Mouse (Mus musculus): Measurements from ENCODE around the gene Tex2.

Gene Tex2

GRCm38 (mm10) chr11:106488126-106488561 lies 125.1 kb downstream of the Tex2 start:
- no peak for DNase-seq (ENCODE audit: extremely low spot score, low read depth, low spot score)

GRCm38 (mm10) chr11:106487733-106488115 lies 125.5 kb downstream of the Tex2 start, which contains the start of gene Ern1:
TSS of gene Ern1 (minus strand) at chr11:106487852.
- no peak for DNase-seq (ENCODE audit: extremely low spot score, low read depth, low spot score)

- DNase-seq (ENCODE audit: extremely low spot score, low read depth, low spot score) = no peak
These were observed 126.1 kb downstream of the Tex2 start for GRCm38 (mm10) chr11:106486866-106487732.

GRCm38 (mm10) chr11:106486042-106486865 lies 127.0 kb downstream of the Tex2 start:
- no peak for DNase-seq (ENCODE audit: extremely low spot score, low read depth, low spot score)

- no peak for DNase-seq (ENCODE audit: extremely low spot score, low read depth, low spot score)
These were observed 127.6 kb downstream of the Tex2 start for GRCm38 (mm10) chr11:106485611-106486010.

- no peak for DNase-seq (ENCODE audit: extremely low spot score, low read depth, low spot score)
These were observed 128.3 kb downstream of the Tex2 start for GRCm38 (mm10) chr11:106484875-106485274.

- no peak for DNase-seq (ENCODE audit: extremely low spot score, low read depth, low spot score)
These were observed 130.4 kb downstream of the Tex2 start for GRCm38 (mm10) chr11:106482867-106483266.

GRCm38 (mm10) chr11:106481651-106482050 lies 131.6 kb downstream of the Tex2 start:
- DNase-seq (ENCODE audit: extremely low spot score, low read depth, low spot score) = no peak

GRCm38 (mm10) chr11:106480530-106480885 lies 132.7 kb downstream of the Tex2 start:
- no peak for DNase-seq (ENCODE audit: extremely low spot score, low read depth, low spot score)

GRCm38 (mm10) chr11:106479619-106480529 lies 133.3 kb downstream of the Tex2 start:
- DNase-seq (ENCODE audit: extremely low spot score, low read depth, low spot score) = no peak

GRCm38 (mm10) chr11:106478745-106479144 lies 134.5 kb downstream of the Tex2 start:
- DNase-seq (ENCODE audit: extremely low spot score, low read depth, low spot score) = no peak

GRCm38 (mm10) chr11:106477505-106478160 lies 135.6 kb downstream of the Tex2 start:
- DNase-seq (ENCODE audit: extremely low spot score, low read depth, low spot score) = no peak

GRCm38 (mm10) chr11:106475309-106475708 lies 137.9 kb downstream of the Tex2 start:
- DNase-seq (ENCODE audit: extremely low spot score, low read depth, low spot score) = no peak

- DNase-seq (ENCODE audit: extremely low spot score, low read depth, low spot score) = no peak
These were observed 141.6 kb downstream of the Tex2 start for GRCm38 (mm10) chr11:106471629-106472028.

- DNase-seq (ENCODE audit: extremely low spot score, low read depth, low spot score) = no peak
These were observed 144.7 kb downstream of the Tex2 start for GRCm38 (mm10) chr11:106468509-106468908.

GRCm38 (mm10) chr11:106465932-106466331 lies 147.3 kb downstream of the Tex2 start:
- no peak for DNase-seq (ENCODE audit: extremely low spot score, low read depth, low spot score)

GRCm38 (mm10) chr11:106465545-106465903 lies 147.7 kb downstream of the Tex2 start:
- no peak for DNase-seq (ENCODE audit: extremely low spot score, low read depth, low spot score)

GRCm38 (mm10) chr11:106464681-106465544 lies 148.3 kb downstream of the Tex2 start:
- no peak for DNase-seq (ENCODE audit: extremely low spot score, low read depth, low spot score)

- no peak for DNase-seq (ENCODE audit: extremely low spot score, low read depth, low spot score)
These were observed 149.4 kb downstream of the Tex2 start for GRCm38 (mm10) chr11:106463845-106464244.
